In the genomic region with DNA sequence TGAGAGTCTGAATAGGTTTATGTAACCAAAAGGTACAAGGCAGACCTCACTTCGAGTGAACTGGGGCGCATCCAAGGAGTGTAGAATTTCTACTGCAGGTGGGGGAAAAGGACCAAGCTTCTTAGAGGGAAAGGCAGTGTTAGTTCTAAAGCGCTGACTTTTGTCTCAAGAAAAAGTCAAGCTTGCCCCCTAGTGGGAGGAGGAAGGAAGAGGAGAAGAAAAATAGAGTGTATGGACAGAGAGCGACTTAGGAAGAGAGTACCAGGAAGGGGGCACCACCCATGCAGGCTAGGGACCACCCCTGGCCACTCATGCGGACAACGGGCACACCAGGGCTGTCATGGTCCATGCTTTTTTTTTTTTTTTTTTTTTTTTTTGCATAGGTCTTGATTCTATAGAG, we compare ENCODE assay signal across 8 mouse cellular contexts. TPM values are rescaled to one million over a fixed set of nuclear protein-coding genes. Genes with fewer than 3 reads are reported as not detected.
DNase-seq lines count a peak whose midpoint lies in the region; ATAC-seq and TF ChIP-seq lines count a peak whose summit lies in the region.

No protein-coding gene starts in this region.

- no peak overlapping the region for H3K4me3 ChIP-seq in hindbrain, embryonic 11.5 days (ENCODE audit: low read depth, low read length)
- H3K4me3 ChIP-seq in hindbrain, embryonic 12.5 days = no peak overlapping the region
- H3K4me3 ChIP-seq in liver, adult 2 months (ENCODE audit: insufficient read depth, low read depth, low read length) = no peak overlapping the region

- H3K36me3 ChIP-seq in hindbrain, embryonic 11.5 days (ENCODE audit: control insufficient read depth, insufficient read depth, low read length) = no peaks in the 10 kb centered on the region
- H3K36me3 ChIP-seq in hindbrain, embryonic 12.5 days = no peaks in the 10 kb centered on the region
- no peaks in the 10 kb centered on the region for H3K36me3 ChIP-seq in liver, adult 2 months (ENCODE audit: control insufficient read depth, insufficient read depth, low read length)

- no peak overlapping the region for H3K27ac ChIP-seq in hindbrain, embryonic 11.5 days (ENCODE audit: low read depth, low read length)
- H3K27ac ChIP-seq in hindbrain, embryonic 12.5 days = no peak overlapping the region
- H3K27ac ChIP-seq in liver, adult 2 months (replicated peaks; ENCODE audit: insufficient read depth, low read depth, low read length) = no peak overlapping the region

- no peak overlapping the region for H3K4me2 ChIP-seq in hindbrain, embryonic 11.5 days (replicated peaks; ENCODE audit: low read depth, low read length)
- H3K4me2 ChIP-seq in hindbrain, embryonic 12.5 days (replicated peaks) = no peak overlapping the region

- H3K9me3 ChIP-seq in hindbrain, embryonic 11.5 days (ENCODE audit: control insufficient read depth, low read length) = no peaks in the 10 kb centered on the region
- H3K9me3 ChIP-seq in hindbrain, embryonic 12.5 days (replicated peaks) = no peaks in the 10 kb centered on the region

- H3K27me3 ChIP-seq in hindbrain, embryonic 11.5 days (ENCODE audit: control insufficient read depth, insufficient read depth, low read length) = no peaks in the 10 kb centered on the region
- no peaks in the 10 kb centered on the region for H3K27me3 ChIP-seq in hindbrain, embryonic 12.5 days
- H3K27me3 ChIP-seq in liver, adult 2 months (ENCODE audit: control insufficient read depth, insufficient read depth, low read length) = no peaks in the 10 kb centered on the region

- no peak for ATAC-seq in hindbrain, embryonic 11.5 days (ENCODE audit: low FRiP score)
- ATAC-seq in hindbrain, embryonic 12.5 days (ENCODE audit: low FRiP score) = no peak

- DNase-seq in hindbrain, embryonic 11.5 days (ENCODE audit: low spot score) = peak; percentile 73
- DNase-seq in 416B (ENCODE audit: low read depth) = peak; percentile 56
- DNase-seq in MEL-GATA-1-ER (ENCODE audit: extremely low read depth, low read depth) = peak; percentile 50
- DNase-seq in cerebellum, postnatal 36 days = peak; percentile 34 to 68
- peak; percentile 56 for DNase-seq in liver, adult 2 months (ENCODE audit: extremely low read depth, low read depth, low spot score)
- peak; percentile 53 for DNase-seq in telencephalon, adult 2 months (ENCODE audit: low read depth, low spot score)
- DNase-seq in layer of hippocampus, adult 9-11 months = no peak

- WGBS in hindbrain, embryonic 11.5 days = 42% methylated on average over 6 of the region's 6 CpGs
- WGBS in hindbrain, embryonic 12.5 days = 43% methylated on average over 6 of the region's 6 CpGs
- WGBS in liver, adult 2 months = 51% methylated on average over 6 of the region's 6 CpGs

- no peaks in the 10 kb centered on the region for H3K79me2 ChIP-seq in liver, adult 2 months (ENCODE audit: control insufficient read depth, insufficient read depth, low read length)

- peak; percentile 33; the same call in 1 of the 2 replicates for TF ChIP-seq CTCF in liver, adult 2 months (IDR thresholded peaks at IDR 0.05; ENCODE audit: low read depth, low read length)

- H3K9ac ChIP-seq in hindbrain, embryonic 11.5 days (ENCODE audit: low read depth, low read length) = no peak overlapping the region
- no peak overlapping the region for H3K9ac ChIP-seq in hindbrain, embryonic 12.5 days
- H3K9ac ChIP-seq in liver, adult 2 months (ENCODE audit: low read depth, low read length) = no peak overlapping the region

- peaks cover 11% of the 10 kb centered on the region for H3K4me1 ChIP-seq in hindbrain, embryonic 11.5 days (replicated peaks; ENCODE audit: control insufficient read depth, insufficient read depth, low read length)
- peaks cover 31% of the 10 kb centered on the region for H3K4me1 ChIP-seq in hindbrain, embryonic 12.5 days
- peaks cover 5% of the 10 kb centered on the region for H3K4me1 ChIP-seq in liver, adult 2 months (ENCODE audit: control insufficient read depth, insufficient read depth, low read length)

- no peak for TF ChIP-seq POLR2A in liver, adult 2 months (IDR thresholded peaks at IDR 0.05; ENCODE audit: extremely low read depth, insufficient read depth, low read length)

RNA-seq across cellular contexts. Expression of gene Pdlim4, which starts 14.6 kb away (rescaled TPM):
- polyA plus RNA-seq in hindbrain, embryonic 11.5 days (2014; fragmentation: Nextera tagmentation; extraction: Ambion mirVana) = 46.4 and 49.3 TPM in 2 replicates
- polyA plus RNA-seq in hindbrain, embryonic 12.5 days (2016; fragmentation: Nextera tagmentation; extraction: Ambion mirVana) = 48.6 and 53.6 TPM in 2 replicates
- 1.6 and 1.9 TPM in 2 replicates for total RNA-seq in liver, adult 2 months (2014; rRNA removed)
- 2.6 and 3.0 TPM in 2 replicates for polyA plus RNA-seq in liver, adult 2 months (2012; rRNA removed)

RNA-seq across cellular contexts. Expression of gene Slc22a4, which starts 26.4 kb away (rescaled TPM):
- 1.2 and 1.6 TPM in 2 replicates for polyA plus RNA-seq in hindbrain, embryonic 11.5 days (2014; fragmentation: Nextera tagmentation; extraction: Ambion mirVana)
- polyA plus RNA-seq in hindbrain, embryonic 12.5 days (2016; fragmentation: Nextera tagmentation; extraction: Ambion mirVana) = 1.3 and 1.4 TPM in 2 replicates
- total RNA-seq in liver, adult 2 months (2014; rRNA removed) = 2.0 and 3.8 TPM in 2 replicates
- 1.7 and 2.4 TPM in 2 replicates for polyA plus RNA-seq in liver, adult 2 months (2012; rRNA removed)

RNA-seq across cellular contexts. Expression of gene P4ha2, which starts 45.6 kb away (rescaled TPM):
- 18.2 and 20.3 TPM in 2 replicates for polyA plus RNA-seq in hindbrain, embryonic 11.5 days (2014; fragmentation: Nextera tagmentation; extraction: Ambion mirVana)
- polyA plus RNA-seq in hindbrain, embryonic 12.5 days (2016; fragmentation: Nextera tagmentation; extraction: Ambion mirVana) = 27.0 and 29.3 TPM in 2 replicates
- total RNA-seq in liver, adult 2 months (2014; rRNA removed) = 4.4 and 5.5 TPM in 2 replicates
- polyA plus RNA-seq in liver, adult 2 months (2012; rRNA removed) = 2.9 and 3.7 TPM in 2 replicates

Comparison
In these comparisons a context has a peak if more than half of its experiments do, and no peak if none do; other contexts are left out.
1. RNA of gene Pdlim4, which starts 14.6 kb away (polyA plus RNA-seq): 48.6 to 53.6 TPM in hindbrain, embryonic 12.5 days and 46.4 to 49.3 TPM in hindbrain, embryonic 11.5 days; 2.6 to 3.0 TPM in liver, adult 2 months; every median in the first group is over 10 times any median in the second.